Mouse (Mus musculus) c-Kit-positive CD71-positive TER-119-positive erythroid progenitor cells, embryonic 14.5 days (primary cell): ENCODE measurements around the gene Vamp2.

Experiments used
- DNase-seq: peaks from one replicate; pipeline ENCODE4 v3.0.0-alpha.2; 2013; ENCODE audit warnings: low spot score

Vamp2 gene

DNA sequence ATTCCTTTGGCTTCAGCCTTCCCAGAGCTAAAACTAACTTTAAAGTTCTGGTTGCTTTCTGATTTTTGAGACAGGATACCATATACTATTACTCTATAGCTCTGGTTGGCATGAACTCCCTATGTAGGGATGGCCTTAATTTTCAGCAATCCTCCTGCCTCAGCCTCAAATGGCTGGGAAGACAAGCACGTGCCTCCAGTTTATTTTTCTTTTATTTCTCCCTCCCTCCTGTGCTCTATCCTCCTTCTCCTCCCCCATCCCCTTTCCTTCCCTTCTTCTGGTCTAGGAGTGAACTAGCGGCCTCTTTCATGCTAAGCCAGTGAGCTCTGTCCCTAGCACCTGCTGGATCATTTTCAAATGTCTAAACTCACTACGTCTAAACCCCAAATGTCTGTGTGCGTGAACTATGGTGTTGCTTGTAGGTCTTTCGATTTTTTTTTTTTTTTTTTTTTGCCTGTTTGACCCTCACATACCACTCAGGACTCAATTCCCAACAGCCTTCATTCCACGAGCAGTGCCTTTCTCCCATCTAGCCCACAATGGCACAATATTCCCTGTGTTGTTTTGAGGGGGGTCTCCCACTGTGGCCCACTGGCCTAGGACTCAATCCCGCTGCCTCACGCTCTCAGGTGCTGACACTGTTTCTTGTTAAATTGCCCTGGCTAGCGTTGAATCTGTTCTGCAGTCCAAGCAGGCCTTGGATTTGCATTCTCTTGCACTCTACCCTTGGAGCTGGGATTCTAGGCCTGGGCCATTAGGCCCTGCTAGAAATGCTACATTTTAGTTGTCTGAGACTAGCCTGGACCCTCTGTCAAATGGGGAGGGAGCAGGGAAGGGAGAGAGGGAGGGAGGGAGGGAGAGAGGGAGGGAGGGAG is 23.8 kb upstream of the Vamp2 start:
- no peak for DNase-seq

DNA sequence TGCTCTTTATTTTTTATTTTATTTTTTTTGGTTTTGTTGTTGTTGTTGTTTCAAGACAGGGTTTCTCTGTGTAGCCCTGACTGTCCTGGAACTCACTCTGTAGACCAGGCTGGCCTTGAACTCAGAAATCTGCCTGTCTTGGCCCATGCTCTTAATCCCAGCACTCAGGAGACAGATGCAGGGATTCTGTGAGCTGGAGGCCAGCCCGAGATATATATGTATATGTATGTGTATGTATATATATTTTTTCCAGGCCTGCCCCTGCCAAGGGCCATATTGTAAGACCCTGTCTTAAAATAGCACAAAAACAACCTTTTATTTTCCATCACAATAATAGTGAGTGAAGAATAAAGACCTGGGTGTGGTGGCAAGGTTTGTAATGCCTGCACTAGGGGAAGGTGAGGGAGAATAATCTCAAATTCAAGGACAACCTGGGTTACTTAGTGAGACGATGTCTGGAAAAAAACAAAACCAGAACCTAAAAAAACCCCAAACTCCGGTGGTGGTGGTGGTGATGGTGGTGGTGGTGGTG is 22.8 kb upstream of the Vamp2 start:
- no peak for DNase-seq

DNA sequence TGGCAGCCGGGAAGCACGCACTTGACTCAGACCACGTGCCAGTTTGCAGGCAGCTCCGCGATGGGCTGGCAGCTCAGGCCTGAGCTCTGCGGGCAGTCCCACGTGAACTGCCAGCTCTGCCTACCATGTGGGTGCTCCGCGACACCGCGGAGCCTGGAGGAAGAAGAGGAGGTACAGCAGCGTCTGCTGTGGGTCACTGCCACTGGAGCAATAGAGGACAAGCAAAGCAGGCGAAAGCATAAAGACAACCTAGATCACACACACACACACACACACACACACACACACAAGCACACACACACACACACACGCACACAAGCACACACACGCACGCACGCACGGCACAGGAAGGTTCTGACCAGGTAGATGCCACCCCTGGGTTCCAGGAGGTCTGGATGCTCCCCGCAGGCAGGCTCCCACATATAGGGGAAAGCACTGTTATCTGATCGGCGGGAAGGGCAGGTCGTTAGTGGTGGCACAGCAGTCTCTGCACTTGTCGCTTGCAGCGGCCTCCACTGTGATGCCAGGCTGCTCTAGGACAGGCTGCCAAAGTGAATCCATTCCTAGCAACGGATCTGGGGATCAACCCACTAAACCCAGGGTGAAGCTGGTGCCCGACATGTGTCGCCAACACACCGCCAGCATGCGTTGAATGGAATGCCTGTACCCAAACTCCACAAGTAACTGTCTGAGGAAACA is 22.0 kb upstream of the Vamp2 start:
- peak; percentile 68 for DNase-seq

DNA sequence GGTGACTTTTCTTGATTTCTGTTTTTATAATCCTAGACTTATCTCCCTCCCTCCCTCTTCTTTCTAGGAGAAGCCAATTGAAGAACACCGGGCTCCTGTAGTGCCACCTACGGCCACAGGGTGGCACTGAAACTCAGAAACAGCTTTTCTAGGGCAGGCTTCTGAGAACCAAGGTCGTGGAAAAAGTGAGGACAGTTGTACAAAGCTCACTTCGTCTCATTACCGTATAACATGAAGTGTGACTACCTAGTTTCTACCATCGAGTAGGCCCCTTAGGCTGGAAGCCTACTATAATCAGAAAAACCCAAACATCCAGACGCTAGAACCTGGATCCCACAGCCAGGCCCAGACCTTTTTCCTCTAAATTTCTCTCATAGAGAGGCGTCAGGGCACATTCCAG is 21.3 kb upstream of the Vamp2 start:
- DNase-seq = peak; percentile 93

DNA sequence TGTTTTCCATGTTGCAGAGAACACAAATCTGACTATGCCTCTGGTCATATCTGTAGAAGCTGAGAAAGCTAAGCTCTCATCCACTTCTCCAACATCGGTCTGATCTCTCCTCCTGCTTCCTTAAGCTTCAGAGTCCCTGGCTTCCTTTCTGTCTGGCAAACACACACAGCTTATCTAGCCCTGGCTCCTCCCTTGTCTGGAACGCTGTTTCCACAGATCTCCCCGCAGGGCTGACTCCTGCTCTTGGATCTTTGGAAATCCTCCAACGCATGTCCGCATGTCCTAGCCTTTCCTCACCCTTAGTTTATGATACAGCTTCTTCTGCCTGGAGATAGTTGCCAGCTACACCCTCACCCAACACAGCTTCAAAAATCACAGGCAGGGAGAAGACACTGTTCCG is 20.7 kb upstream of the Vamp2 start:
- no peak for DNase-seq

DNA sequence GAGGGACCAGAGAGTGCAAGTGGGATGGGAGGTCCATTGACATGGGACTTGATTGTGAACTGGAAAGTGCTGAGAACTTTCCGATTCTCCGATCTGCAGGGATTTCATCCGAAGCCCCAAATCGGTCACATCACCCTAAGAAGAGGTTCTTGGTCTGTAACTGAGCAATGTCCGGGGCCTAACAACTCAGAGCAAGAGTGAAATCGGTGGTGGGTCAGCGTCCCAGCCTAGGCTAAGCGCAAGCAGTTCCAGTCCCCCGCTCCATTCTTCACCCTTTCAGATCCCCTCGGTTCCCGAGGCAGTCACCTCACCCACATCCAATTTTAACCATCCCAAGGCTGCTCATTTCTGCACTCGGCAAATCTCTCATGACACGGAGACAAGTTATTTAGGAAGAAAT is 18.2 kb upstream of the Vamp2 start:
- DNase-seq = no peak

DNA sequence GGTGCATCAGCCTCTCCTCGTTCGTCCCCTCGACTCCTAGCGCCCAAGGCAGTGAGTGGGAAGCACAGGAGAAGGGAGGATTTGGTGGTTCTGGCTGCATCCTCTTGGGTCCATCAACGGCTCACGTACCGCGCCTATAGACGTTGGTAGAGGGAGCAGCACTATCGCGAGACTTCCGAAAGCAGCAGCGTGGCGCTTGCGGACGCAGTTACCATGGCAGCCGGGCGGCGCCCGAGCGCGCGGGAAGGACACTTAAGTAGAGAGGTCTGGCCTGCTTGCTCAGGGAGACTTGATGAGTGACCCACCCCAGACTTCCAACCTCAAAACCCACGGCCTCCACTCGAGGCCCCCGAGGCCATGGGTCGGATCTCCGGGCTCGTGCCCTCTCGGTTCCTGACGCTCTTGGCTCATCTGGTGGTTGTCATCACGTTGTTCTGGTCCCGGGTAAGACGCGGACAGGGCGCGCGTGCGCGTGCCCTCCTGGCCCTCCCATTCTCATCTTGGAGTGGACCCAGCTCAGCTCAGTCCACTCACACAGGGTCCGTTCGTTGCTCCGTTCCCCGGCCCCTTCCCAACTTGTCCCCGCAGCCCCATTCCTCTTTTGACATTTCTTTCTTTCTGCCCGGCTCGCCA is 17.6 kb upstream of the Vamp2 start, which contains the start of gene Tmem107:
TSS of gene Tmem107 (plus strand) at position 217 of the 633 bp plus-strand sequence.
- peak; percentile 93 for DNase-seq

DNA sequence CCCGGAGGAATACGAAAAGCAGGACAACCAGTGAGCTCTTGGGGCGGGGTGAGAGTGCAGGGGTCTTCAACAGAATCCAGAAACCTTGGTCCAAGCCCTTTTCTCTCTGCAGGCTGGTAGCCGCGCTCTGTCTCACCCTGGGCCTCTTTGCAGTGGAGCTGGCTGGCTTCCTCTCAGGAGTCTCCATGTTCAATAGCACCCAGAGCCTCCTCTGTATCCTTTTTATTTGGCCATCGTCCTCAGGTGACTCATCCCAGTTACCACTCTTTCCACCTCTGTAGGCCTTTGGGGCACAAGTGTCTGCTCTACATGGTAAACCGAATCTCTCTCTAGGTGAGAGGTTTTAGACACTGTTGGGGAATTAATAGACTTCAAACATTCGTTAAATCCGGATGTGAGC is 17.0 kb upstream of the Vamp2 start:
- DNase-seq = no peak

DNA sequence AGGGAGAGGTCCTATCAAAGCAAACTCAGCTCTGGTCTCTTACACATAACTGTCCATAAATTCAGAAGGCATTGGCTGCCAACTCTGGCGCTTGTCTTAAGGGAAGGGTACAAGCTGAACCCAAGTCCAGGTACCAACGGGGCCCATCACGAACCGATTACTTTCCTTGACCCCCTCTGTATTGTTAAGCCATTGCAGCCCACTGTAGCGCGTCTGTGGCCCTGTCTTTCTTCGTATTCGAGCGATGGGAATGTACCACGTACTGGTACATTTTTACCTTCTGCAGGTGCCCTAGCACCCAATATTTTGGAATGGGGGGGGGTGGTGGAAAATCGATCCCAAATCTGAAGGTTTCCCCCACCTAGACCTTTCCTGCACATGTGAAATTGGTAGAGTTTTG is 16.1 kb upstream of the Vamp2 start:
- DNase-seq = no peak

DNA sequence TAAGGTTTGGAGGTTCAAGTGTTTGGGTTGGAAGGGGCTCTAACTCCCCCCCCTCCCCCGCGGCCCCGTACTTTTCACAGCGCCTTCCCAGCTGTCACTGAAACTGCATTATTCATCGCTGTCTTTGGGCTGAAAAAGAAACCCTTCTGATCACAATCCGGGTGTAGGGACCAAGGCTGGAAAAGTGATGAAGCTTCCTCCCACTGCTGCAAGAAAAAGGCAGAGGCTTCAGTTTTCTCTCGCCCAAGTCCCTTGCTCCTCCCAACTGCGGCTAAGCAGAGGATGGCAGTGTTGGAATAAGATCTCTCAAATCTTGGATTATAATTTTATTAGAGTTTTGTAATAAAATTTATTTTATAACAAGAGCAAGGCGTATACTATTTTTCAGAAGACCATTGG is 15.6 kb upstream of the Vamp2 start:
- DNase-seq = no peak

DNA sequence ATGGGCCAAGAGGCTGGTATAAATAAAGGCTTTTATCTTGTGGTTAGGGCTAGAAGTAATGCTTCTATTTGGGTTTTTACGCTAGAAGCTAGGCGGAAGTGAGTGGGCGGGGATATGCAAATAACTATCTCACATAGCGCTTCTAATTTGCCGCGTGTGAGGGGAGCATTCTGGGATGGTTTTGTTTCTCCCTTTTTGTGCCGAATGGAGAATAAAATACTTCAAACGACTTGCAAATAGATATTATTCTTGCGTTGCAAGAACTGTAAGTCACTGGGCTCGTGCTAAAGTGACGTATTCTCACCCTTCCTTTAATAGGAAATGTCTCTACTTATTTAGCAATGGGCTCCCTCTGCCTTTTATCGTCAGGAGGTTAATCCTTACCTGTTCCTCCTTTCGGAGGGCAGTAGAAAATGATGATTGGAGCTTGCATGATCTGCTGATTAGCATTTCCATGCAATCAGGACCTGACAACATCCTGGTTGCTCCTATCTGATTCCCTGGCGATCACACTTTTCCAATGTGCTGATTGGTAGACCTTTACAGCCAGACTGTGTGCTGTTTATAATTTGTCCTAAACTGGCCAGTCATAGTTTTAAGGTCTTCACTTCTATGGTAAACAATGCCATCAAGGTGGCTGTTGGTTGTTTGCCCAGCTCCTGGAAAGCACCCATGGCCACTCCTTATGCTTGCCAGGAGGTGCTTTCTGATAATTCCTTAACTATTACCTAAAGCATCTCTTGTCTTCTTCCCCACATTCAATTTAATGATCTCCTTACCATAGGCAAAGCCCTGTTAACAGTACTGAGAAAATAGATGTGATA is 15.0 kb upstream of the Vamp2 start:
- peak; percentile 95 for DNase-seq

DNA sequence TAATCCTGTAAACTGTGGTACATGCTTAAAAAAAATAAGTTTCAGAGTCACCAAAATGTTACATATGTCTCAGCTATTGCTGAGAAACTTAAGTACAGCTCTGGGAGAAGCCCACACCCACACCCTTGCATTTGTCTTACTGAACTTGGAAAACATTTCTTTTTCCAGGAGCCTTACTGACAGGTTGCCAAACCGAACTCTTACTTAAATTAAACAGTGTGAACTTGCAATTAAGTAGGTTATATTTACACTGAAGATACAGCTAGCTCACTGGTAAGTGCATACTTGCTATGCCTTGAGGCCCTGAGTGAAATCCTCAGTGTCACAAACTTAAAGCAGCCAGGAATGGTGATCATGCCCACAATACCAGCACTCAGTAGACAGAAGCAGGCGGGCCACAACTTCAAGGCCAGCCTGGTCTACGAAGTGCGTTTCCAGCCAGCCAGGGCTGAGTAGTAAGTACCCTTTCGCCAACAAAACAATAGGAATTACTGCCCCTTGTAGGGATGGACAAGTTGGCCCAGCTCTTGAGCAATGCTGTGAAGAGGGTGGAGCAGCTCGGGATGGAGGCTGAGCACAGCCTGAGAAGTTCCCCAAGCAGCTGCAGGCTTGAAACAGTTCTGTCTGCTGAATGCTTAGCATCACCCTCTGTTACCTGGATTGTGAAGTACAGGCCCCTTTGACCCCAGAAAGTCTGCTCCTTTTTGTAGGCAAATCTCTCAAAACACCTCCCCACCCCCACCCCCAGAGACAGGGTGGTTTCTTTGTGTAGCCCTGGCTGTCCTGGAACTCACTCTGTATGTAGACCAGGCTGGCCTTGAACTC is 14.1 kb upstream of the Vamp2 start:
- no peak for DNase-seq

DNA sequence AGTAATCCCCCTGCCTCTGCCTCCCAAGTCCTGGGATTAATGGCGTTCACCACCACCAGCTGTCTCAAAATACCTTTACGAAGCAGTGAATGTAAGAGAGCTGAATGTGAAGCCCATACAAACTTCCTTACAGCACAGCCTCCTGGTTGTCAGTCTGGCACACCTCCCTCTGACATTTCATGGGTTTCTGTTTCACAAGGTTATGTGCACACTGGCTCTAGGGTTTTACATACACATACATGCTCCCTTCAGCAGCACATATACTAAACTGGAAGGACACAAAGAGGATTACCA is 13.6 kb upstream of the Vamp2 start:
- no peak for DNase-seq

DNA sequence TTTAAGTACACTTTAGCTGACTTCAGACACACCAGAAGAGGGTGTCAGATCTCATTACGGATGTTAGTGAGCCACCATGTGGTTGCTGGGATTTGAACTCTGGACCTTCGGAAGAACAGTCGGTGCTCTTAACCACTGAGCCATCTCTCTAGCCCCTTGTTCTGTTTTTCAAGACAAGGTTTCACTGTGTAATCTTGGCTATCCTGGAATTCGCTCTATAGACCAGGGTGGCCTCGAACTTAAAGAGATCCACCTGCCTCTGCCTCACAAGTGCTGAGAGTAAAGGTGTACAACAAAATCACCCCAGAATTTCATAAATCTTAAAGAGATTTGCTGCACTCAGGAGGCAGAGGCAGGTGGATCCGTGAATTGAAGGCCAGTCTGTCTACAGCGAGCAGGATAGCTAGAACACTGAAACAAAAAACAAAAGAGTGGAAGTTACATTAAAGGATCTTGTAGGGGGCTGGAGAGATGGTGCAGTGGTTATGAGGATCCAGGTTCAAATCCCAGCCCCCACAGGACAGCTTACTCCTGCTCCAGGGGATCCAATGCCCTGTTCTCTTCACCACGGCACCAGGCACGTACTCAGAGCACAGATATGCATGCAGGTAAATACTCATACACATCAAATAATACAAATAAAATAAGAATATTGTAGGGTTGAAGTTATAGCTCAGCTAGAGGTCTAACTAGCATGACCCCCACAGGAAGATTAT is 12.4 kb upstream of the Vamp2 start:
- DNase-seq = no peak

DNA sequence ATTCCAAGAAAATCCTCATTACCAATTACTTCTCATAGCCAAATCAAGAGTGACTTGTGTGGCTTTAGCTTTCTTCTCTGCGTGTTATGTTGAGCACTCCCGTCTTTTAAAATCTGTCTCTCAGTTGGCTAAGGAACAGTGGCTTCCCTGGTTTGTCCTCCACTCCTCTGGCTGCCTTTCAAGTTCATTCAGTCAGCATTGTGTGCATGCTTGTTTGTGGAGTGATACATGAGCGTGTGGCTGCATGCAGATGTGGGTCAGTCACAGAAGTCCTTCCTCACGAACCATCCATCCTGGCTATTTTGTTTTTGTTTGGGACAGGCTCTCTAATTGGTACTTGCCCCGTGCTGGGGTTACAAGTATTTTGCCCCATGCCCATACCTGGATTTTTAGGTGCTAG is 11.7 kb upstream of the Vamp2 start:
- no peak for DNase-seq

DNA sequence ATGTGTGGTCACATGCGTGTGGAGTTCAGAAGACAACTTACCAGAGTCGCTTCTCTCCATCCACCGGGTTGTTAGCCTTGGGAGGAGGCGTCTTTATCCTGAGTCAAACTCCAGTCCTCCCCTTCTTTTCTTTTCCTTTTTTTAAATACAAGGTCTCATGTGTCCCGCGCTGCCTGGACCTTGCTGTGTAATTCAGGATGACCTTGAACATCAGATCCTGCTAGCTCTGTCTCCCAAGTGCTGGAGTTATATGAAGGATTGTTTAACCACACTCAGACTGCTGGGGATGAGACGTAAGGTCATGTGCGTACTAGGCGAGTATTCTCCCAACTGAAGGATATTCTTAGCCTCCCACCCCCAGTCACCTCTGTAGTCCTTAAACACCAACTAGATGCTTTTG is 11.0 kb upstream of the Vamp2 start:
- DNase-seq = no peak

DNA sequence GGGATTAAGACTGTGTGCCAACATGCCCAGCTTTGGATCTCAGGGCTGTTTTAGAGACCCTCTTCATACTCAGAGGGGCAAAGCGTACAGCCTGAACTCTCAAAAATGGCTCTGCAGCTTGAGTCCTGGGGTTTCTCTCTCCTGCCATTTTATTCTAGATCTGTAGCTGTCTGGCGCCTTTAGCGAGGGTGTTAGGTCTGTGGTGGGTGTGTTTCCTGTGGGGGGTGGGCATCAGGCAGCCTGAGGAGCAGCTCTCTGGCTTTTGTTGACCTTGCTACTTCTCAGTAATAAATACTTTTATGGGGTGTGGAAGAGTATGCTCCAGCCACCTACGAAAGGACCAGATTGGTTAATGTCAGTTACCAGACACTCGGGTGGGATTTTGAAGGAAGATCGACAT is 10.2 kb upstream of the Vamp2 start:
- DNase-seq = no peak

DNA sequence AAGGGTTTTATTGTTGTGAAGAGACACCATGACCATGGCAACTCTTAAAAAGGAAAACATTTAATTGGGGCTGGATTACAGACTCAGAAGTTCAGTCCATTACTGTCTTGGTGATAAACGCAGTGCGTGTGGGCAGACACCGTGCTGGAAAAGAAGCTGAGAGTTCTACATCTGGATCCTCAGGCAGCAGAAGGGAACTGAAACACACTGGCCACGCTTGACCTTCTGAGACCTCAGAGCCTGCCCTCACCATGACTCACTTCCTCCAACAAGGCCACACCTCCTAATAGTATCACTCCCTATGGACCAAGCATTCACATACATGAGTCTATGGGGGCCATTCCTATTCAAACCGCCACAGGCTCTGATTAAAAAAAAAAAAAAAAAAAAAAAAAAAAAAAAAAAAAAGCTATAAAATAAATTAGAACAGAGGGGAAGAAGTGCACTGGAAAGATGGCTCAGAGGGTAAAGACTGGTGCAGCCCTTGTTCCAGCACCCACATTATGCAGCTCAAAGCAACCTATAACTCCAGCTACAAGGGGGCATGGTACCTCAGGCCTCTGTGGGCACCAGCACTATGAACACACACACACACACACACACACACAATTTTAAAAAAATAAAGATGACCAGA is 9.4 kb upstream of the Vamp2 start:
- DNase-seq = no peak

DNA sequence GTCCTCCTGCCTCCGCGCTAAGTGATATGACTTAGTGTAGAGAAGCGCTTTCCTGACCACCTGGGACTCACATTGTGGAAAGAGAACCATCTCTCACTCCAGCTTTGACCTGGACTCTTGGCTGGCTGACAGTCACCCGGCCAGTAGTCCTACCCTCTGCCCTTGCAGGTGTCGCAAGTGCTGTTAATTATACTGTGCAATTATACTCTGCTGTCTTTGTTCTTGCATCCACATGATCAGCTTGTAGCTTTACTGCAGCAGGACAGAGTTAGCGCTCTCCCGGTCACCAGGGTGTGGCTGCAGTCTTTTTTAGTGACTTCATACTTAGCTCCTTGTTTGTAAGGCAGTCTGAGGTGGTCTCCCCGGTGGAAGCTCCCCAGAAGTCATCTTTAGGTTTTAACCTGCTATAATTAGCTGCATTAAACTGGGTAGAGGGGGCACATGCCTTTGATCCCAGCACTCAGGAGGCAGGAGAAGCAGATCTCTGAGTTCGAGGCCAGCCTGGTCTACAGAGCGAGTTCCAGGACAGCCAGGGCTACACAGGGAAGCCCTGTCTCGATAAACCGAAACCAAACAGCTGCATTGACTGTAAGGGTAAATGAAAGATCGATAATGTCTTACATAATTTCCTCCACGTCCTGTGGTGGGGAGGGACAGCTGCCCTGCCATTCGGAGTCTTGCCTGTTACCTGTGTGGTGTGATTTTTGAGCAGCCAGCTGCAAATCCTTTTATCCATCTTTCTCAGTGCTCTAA is 8.0 kb upstream of the Vamp2 start:
- no peak for DNase-seq
